Mouse (Mus musculus): ENCODE data around the gene Tm4sf1.

GRCm38 (mm10) chr3:57277453-57277852 lies 24.3 kb downstream of the Tm4sf1 start:
- TF ChIP-seq POLR2A (IDR thresholded peaks at IDR 0.05; ENCODE audit: control insufficient read depth, low read depth, low read length): no peak
- TF ChIP-seq CTCF (IDR thresholded peaks at IDR 0.05; ENCODE audit: control insufficient read depth, insufficient read depth, insufficient replicate concordance, low read depth, low read length): no peak

Measured in testis, adult 2 months (tissue).